Mouse (Mus musculus): ENCODE results near the gene Calhm4. TPM values are rescaled to one million over a fixed set of nuclear protein-coding genes. Genes with fewer than 3 reads are reported as not detected.
"Not testable (repeated sequence)": the region's sequence is repeated elsewhere in the genome, so short reads cannot be mapped to it uniquely, and the experiment has no call there.

The Calhm4 gene
- polyA plus RNA-seq, 1 experiment from 2014 or later: 0.03 TPM

DNA sequence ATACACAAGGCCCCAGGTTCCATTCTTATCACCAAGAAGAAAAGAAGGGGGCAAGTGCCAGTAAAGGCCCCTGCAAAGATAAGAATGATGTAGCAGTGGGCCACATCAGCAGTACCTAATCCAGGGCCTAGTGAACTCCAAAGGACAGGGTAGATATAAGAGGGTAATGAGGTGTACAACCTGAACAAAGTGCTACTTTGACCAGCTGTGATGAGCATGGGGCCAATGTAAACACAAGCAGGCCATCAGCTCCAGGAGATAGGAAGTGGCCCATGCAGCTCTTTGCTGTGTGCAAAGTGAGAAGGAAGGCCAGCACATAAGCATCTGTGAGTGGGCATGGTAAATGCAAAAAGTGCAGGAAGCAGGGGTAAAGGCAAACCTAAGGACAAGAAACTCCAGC is 45.7 kb downstream of the Calhm4 start:
- ChIA-PET CTCF (interaction anchor here (0.9 to 2.8 kb wide), 4 partner anchors 11 to 16 kb away, joined by 3 to 10 read pairs (median 4); no protein-coding TSS in a partner anchor), POLR2A (interaction anchor here (0.5 kb wide), 1 partner anchor 46 kb away, joined by 4 read pairs; no protein-coding TSS in a partner anchor)
- no peak for DNase-seq (ENCODE audit: low read depth, low spot score)
- in situ Hi-C loops (cut with MboI; ENCODE audit: low pct_unique_long_range_greater_than_20kb): no loop called here
- no peaks in the 10 kb centered on the region for H3K27me3 ChIP-seq
- no peak for ATAC-seq
- TF ChIP-seq CTCF (IDR thresholded peaks at IDR 0.05): no peak

DNA sequence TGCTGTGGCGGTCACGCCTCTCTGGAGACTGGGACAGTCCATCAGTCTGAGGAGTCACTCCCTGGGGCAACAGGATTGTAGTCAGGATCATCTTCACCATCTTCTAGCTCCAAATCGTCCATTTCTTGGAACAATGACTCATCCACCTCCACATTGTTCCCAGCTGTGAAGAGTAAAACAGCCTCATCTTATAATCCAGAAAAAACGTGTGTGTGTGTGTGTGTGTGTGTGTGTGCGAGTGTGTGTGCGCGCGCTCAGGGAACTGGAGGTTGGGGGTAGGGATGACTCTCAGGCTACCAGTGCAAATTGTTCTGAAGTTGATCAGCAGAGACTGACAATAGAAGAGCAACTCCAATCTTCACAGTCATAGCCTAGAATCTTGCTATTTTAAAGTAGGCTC is 47.4 kb downstream of the Calhm4 start:
- POLR2A ChIA-PET; ATAC-seq; H3K27me3 ChIP-seq; in situ Hi-C loops (cut with MboI; ENCODE audit: low pct_unique_long_range_greater_than_20kb); DNase-seq (ENCODE audit: low read depth, low spot score): not testable (repeated sequence)
- CTCF ChIA-PET: interaction anchor here (1.8 to 2.8 kb wide), 2 partner anchors 9 to 18 kb away, joined by 4 to 10 read pairs; no protein-coding TSS in a partner anchor

Other genes starting within 250 kb of the Calhm4 start
- not detected for gene Sult3a1, start 186.6 kb downstream of the Calhm4 start, polyA plus RNA-seq (2021)
- 0.06 TPM for gene Rsph4a, start 139.2 kb downstream of the Calhm4 start, polyA plus RNA-seq (2021)
- 14.3 TPM for gene Zup1, start 93.0 kb downstream of the Calhm4 start, polyA plus RNA-seq (2021)
- gene Rwdd1, start 24.7 kb downstream of the Calhm4 start, polyA plus RNA-seq (2021): 93.8 TPM
- gene Trappc3l, start 6.7 kb downstream of the Calhm4 start, polyA plus RNA-seq (2021): not detected
- gene Calhm5, start 52.2 kb upstream of the Calhm4 start, polyA plus RNA-seq (2021): 0.59 TPM
- gene Calhm6, start 83.7 kb upstream of the Calhm4 start, polyA plus RNA-seq (2021): not detected
- 6.8 TPM for gene Dse, start 163.4 kb upstream of the Calhm4 start, polyA plus RNA-seq (2021)
- 50.8 TPM for gene Tspyl1, start 237.9 kb upstream of the Calhm4 start, polyA plus RNA-seq (2021)